Mouse (Mus musculus) CD8-positive naive resting alpha-beta T cell, adult 57 days (primary cell): ENCODE measurements around the gene Fam83b. TPM values are rescaled to one million over a fixed set of nuclear protein-coding genes. Genes with fewer than 3 reads are reported as not detected.

ENCODE experiments used
- total RNA-seq: library from RNA; stranded (reverse); gene quantifications from one replicate; pipeline ENCODE4 v1.2.4, GENCODE M21; 2023

Gene Fam83b
- total RNA-seq, result not detected

GRCm38 (mm10) chr9:76566515-76567280 is at the start of gene Fam83b:
Gene Fam83b (minus strand): TSS chr9:76567116.

Other genes starting within 250 kb of the Fam83b start
- gene Hcrtr2, start 243.3 kb downstream of the Fam83b start, total RNA-seq, result 0.55 TPM